Comparison of ENCODE assay signal across 8 mouse cellular contexts in the genomic region with DNA sequence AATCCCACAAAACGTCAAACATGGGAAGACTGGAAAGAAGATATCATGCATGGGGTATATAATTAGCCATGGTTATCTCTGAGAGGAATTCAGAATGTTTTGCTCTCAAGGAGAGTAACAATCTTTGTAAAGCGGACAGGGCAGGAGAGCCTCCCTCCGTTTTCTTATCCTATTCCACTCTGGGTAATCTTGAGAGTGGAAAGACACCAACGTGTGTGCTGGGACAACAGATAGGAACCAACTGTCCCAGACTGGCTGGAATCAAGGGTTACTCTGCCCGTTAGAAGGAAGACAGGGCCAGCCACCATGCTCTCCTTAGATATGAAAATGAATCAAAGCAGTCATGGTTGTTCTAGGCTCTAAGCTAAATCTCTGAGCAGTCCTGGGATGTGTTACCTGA.
"Had no signal": no experiment of that assay in that cellular context is flagged by ENCODE, and none has a peak within 500 bp of the region (broad histone marks: within the 10 kb centered on the region; RNA-seq: fewer than 3 reads in every experiment).

No protein-coding gene starts in this region.

- H3K27ac ChIP-seq: layer of hippocampus, adult 2 months; limb, embryonic 12.5 days; midbrain, embryonic 13.5 days had no signal

- H3K9ac ChIP-seq: limb, embryonic 12.5 days; midbrain, embryonic 13.5 days had no signal

- H3K4me2 ChIP-seq: limb, embryonic 12.5 days; midbrain, embryonic 13.5 days had no signal

- H3K36me3 ChIP-seq: limb, embryonic 12.5 days; midbrain, embryonic 13.5 days had no signal

- ATAC-seq: midbrain, embryonic 13.5 days had no signal

- H3K9me3 ChIP-seq: limb, embryonic 12.5 days; midbrain, embryonic 13.5 days had no signal

- DNase-seq: kidney, adult 11 months; kidney, adult 9 months; lung, adult 2 months; right cerebral cortex, postnatal 14 days; thymus, postnatal 36 days had no signal

- H3K4me3 ChIP-seq: layer of hippocampus, adult 2 months; limb, embryonic 12.5 days; midbrain, embryonic 13.5 days had no signal

- H3K4me1 ChIP-seq: midbrain, embryonic 13.5 days had no signal
